Mouse (Mus musculus): ENCODE measurements around the gene Ly86. TPM values are rescaled to one million over a fixed set of nuclear protein-coding genes. Genes with fewer than 3 reads are reported as not detected.
A peak's percentile ranks its signal among the peaks of the same experiment; 100 is the strongest.

The Ly86 gene
- total RNA-seq, 2 experiments from 2014 or later, result 8.5 to 8.7 TPM

DNA sequence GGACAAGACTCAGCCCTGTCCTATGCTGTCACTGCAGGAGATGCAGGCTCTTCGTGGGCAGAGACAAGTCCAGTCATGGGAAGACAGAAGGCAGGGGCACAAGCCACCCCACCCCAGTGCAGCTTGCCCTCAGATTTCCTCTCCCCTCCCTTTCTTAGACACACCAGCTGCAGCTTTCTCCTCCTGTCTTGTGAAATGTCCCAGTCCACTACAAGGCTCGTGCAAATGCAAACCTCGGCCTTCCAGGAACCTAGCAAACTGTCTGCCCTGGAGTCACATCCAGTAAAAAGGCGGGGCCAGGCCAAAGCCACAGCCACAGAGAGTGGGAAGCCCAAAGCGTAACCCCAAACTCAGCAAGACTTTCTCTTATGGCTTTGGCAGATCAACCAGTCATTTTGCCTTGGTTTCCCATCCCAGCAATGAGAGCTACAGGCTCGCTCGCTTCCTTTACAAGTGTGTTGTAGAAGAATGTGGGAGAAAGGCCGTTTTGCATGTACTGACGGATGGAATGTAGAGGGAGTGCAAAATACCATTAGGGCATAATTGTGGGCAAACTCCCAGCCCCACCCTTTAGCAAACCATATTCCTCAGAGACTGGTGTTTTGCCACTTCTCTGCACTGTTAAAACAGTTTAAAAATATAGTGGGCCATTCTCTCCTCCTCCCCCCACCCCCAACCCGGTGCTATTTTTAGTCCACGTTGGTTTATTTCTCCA is 95.7 kb downstream of the Ly86 start:
- TF ChIP-seq CTCF (conservative IDR thresholded peaks at IDR 0.05), result no peak
- Histone ChIP-seq H3K27ac (no peak overlapping the region), H3K4me3 (no peak overlapping the region)
- no peak for DNase-seq (ENCODE audit: low spot score in 2 of 2)

DNA sequence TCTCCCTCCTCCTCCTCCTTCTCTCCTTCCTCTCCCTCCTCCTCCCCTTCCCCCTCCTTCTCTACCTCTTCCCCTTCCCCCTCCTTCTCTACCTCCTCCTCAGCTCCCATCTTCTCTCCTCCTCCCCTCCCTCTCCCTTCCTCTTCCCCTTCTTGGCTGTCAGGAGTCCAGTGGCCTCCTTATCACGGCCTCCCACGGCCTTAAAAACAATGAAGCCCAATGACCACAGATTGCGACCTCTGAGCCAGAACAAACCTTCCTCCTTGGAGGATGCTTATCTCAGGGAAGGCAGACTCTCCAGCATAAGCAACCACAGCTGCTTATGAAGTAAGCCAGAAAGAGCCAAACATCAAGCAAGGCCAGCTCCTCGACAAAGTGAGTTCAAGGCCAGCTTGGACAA is 97.0 kb downstream of the Ly86 start:
- Histone ChIP-seq H3K4me3 (no peak overlapping the region), H3K27ac (no peak overlapping the region)
- DNase-seq (ENCODE audit: low spot score in 2 of 2), result no peak
- TF ChIP-seq CTCF (conservative IDR thresholded peaks at IDR 0.05), result no peak

DNA sequence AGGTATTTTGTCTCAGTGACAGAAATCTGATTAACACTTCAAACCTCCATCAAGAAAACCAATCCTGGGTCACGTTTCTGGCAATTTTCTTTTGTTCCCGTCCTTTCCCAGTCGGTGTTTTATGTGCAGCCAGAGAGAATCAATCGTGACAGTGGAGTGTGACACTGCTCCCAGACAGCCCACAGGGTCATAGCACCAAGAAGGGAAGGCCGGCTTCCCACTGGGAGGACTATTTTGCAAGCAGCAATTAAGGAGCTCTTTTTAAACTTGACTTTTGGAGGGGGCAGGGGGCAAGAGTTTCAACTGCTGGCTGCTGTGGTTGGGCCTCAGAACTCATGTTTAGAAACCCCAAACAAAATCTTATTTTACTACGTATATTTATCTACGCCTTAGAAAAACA is 97.5 kb downstream of the Ly86 start:
- Histone ChIP-seq H3K27ac (no peak overlapping the region), H3K4me3 (no peak overlapping the region)
- TF ChIP-seq CTCF (conservative IDR thresholded peaks at IDR 0.05), result no peak
- DNase-seq (ENCODE audit: low spot score in 2 of 2), result no peak

DNA sequence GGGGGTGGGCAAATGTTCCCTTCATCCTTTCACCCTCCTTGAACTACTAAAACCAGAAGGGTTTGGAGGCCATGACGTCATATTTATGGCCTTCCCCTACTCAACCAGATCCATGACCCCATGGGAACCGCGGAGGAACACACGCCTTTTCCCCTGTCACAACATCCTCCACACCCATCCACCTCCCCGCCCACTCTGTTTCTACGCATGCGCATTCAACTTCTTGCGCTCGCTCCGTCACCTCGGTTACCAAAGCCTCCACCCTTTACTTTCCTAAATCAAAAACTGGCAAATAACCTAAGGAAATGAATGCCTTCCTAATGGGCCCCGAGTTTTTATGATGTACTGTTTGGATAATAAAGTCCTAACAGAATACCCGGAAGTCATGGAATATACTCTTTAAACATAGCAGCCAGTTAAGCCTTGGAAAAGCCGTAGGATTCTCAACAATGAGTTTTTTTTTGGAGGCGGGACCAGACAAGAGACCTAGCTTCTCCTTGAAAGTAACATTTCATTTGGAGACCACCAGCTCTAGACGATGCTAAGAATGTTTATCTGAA is 101.8 kb downstream of the Ly86 start:
- no peak overlapping the region for H3K4me3 ChIP-seq
- no peak for DNase-seq (ENCODE audit: low spot score in 2 of 2)
- TF ChIP-seq CTCF (conservative IDR thresholded peaks at IDR 0.05), result no peak
- no peak overlapping the region for H3K27ac ChIP-seq

DNA sequence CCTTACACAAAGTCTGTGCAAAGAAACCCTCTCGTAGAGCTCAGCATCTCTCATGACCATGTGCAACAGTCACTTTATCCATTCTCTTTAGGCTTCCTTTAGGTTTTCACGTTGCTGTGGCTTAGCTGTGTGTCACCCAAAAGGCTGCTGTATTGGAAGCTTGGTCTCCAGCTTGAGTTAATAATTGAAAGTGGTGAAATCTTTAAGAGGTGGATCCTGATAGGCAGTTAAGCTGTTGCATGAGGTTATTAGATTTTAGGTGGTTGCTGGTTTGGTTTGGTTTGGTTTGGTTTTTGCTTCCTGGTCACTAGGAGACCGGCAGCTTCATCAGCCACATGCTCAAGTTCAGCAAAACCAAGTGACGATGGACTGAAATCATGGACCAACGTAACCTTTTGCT is 106.0 kb downstream of the Ly86 start:
- no peak for DNase-seq (ENCODE audit: low spot score in 2 of 2)
- H3K4me3 ChIP-seq, result no peak overlapping the region
- TF ChIP-seq CTCF (conservative IDR thresholded peaks at IDR 0.05), result no peak
- H3K27ac ChIP-seq, result peak overlapping the region; percentile 92

DNA sequence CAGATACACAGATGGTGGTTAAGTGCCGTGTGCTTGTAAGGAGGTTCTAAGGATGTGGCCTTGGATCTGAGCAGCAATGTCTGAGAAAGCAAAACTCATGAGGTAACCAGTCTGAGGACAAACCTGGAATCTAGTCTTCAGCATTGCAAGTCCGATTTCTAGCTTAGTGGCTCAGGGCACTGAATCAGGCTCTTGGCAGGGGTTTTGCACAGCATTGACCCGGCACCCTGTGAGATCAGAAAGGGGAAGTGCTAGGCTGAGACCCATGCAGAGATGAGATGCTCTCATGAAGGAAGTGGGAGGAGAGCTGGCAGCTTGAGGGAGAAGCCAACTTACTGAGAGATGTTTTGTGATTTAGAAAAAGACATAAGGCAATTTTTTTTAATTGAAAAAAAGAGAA is 106.5 kb downstream of the Ly86 start:
- no peak for DNase-seq (ENCODE audit: low spot score in 2 of 2)
- Histone ChIP-seq H3K27ac (peak overlapping the region; percentile 92), H3K4me3 (no peak overlapping the region)
- no peak for TF ChIP-seq CTCF (conservative IDR thresholded peaks at IDR 0.05)

DNA sequence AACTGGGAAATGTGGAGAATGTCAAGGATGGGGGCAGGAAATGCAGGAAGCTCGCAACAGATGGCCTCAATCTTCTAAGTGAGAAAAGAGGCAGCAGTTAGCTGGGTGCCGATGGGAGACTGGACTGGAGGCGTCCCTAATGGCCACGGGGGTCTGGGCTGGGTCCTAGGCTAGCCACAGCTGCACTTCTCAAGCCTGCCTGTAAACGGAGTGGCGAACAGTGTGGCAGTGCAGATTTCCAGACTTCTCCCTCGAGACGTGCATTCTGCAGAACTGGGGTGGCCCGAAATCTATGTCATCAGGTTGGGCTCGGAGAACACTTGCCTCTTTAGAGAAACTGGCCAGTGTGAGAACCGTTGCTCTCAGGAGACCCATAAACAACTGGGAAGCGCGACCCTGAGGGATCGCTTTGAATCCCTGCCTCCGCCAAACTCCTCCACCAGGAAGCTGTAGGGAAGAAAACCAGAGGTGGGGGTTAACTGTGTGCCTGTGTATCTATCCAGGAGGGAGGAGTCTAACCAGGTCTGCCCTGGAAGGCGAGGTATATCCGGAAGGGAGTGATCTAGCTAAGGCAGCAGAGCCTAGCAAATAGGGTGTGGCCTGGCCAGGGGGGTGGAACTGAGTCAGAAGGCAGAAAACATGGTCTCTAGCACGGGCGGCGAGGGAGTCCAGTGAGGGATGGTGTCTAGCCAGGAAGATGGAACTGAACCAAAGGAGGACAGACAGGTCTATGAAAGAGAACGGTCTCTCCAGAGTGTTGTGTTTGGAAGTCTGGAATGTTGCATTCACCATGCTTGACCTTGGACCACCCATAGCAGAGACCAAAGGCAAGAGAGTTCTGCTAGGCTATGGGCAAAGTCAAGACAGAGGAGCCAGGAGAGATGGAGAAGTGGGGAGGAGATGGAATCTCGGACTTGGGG is 107.3 kb downstream of the Ly86 start:
- TF ChIP-seq CTCF (conservative IDR thresholded peaks at IDR 0.05), result peak; percentile 55
- peak in 1 of 2 experiments; percentile 32 for DNase-seq (ENCODE audit: low spot score in 2 of 2)
- Histone ChIP-seq H3K4me3 (peak overlapping the region; percentile 53), H3K27ac (peak overlapping the region; percentile 92)

DNA sequence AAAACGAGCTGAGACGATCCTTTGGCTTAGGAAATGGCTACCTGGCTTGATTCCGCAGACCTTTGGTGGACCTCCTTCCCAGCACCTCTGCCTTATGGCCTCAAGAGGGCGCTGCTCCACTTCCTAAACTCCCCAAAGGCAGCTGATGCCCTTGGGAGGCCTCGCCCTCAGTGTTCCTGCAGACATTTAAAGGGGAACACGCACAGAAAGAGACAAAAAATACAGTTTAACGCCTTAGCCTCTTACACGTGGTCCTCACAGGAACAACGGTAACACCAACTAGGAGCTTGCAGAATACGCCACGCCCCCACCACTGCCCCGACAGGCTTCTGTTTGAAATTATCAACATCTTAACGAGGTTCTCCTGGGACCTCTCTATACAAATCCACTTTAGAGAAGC is 108.2 kb downstream of the Ly86 start:
- Histone ChIP-seq H3K27ac (peak overlapping the region; percentile 92), H3K4me3 (peak overlapping the region; percentile 53)
- TF ChIP-seq CTCF (conservative IDR thresholded peaks at IDR 0.05), result peak; percentile 97
- DNase-seq (ENCODE audit: low spot score in 2 of 2), result peak; percentile 82 to 85

DNA sequence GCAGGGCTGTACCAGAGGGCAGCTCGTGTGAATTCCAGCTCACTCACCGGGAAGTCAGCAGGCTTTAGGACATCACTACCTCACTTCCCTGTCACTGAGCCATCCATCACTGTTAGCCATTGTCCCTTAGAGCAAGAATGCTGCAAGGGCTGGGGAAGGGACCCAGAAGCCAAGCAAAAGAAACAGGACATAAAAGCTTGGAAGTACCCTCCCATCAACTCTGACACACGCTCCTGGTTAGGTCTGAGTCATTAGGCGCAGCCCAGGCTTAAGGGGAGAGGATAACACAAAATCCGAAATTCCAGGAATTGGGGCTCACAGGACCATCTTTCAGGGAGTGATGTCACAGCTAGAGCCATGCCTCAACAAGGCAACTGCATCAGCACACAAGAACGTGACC is 109.3 kb downstream of the Ly86 start:
- no peak overlapping the region for H3K4me3 ChIP-seq
- no peak for DNase-seq (ENCODE audit: low spot score in 2 of 2)
- H3K27ac ChIP-seq, result no peak overlapping the region
- no peak for TF ChIP-seq CTCF (conservative IDR thresholded peaks at IDR 0.05)

DNA sequence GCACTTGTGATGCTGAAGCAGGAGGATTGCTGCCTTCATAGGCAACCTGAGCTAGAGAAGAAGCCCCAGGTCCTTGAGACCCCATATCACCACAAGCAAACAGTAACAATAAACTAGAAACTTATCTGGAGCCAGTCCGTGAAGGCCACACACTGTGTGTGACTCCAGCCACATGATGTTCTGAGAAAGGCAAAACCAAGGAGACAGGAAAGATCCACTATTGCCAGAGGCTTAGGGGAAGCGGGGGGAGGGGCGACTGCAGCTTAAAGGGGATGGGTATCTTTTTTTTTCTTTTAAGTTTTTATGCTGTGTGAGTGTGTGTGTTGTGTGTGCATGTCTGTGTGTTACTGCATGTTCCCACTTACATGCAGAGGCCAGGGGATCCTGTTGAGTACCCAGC is 110.6 kb downstream of the Ly86 start:
- Histone ChIP-seq H3K4me3 (no peak overlapping the region), H3K27ac (no peak overlapping the region; the same call in 1 of the 2 replicates)
- no peak for TF ChIP-seq CTCF (conservative IDR thresholded peaks at IDR 0.05)
- DNase-seq (ENCODE audit: low spot score in 2 of 2), result no peak

DNA sequence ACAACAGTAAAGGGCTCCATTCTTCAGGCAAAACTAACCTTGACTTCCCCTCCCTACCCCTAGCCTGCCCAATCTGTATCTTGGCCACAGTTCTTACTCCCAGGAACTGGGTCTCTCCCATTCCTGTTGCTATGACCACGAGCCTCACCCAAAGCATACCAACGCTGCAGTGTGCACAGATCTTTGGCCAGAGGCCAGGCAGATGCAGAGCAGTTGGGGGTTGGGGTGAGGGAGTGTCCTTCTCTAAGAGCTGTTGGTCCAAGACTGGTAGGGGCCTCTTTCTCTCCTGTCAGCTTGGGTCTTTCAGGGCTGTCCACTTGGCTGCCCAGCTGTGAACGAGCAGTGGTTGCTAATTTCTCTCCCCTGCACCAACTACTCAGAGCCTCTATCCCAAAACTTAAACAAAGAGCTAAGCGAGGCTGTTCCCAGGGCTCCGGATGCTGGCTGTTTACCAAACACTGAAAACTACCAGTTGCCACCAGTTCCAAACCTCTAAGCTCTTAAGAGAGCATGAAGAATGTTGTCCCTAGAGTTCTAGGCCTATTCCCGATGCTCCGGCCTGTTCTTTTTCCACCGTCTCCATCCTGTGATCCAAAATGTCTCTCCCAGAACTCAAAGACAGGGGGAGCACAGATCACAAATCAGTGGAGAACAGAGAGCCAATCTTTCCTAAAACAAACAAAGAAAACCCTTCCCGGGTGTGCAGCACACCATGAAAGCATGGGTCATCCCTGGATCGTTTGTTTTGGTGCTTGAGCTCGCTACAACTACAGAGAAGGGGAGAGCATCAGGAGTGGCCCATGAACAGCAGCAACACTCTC is 112.2 kb downstream of the Ly86 start:
- peak; percentile 39 to 65 for DNase-seq (ENCODE audit: low spot score in 2 of 2)
- H3K4me3 ChIP-seq, result no peak overlapping the region
- H3K27ac ChIP-seq, result peak overlapping the region; percentile 70
- peak; percentile 54 for TF ChIP-seq CTCF (conservative IDR thresholded peaks at IDR 0.05)

DNA sequence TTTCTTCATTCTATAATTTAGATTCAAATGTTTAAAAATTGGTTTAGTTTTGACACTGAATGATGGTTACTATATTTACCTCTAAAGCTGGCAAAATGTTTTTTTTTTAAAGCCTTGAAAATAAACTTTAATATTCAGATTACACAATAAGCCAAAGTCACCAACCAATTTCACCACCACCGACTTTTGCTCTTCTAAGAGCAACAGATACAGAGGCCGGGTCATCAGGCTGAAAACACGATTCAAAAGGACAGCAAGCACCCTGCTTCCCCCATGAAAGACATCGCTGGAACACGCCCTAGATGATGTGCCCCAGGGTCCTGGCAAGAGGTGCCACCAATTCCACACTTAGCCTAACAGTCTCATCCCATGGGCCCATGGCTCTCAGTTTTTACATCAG is 113.5 kb downstream of the Ly86 start:
- no peak for TF ChIP-seq CTCF (conservative IDR thresholded peaks at IDR 0.05)
- no peak overlapping the region for H3K4me3 ChIP-seq
- no peak for DNase-seq (ENCODE audit: low spot score in 2 of 2)
- no peak overlapping the region for H3K27ac ChIP-seq

Measured in layer of hippocampus, adult 2 months (tissue).